Mouse (Mus musculus) midbrain, embryonic 14.5 days (tissue): ENCODE data around the gene Plscr1. TPM values are rescaled to one million over a fixed set of nuclear protein-coding genes. Genes with fewer than 3 reads are reported as not detected.
A peak's percentile ranks its signal among the peaks of the same experiment; 100 is the strongest.

Experiments
- ATAC-seq: fragments of 200-750 bp; cut with Nextera tagmentation; 2 replicates; pipeline ENCODE4 v1.8.0; 2017; ENCODE audit warnings: moderate number of reproducible peaks, moderate library complexity; ENCODE audit not compliant: low FRiP score, low TSS enrichment
- DNase-seq: peaks from one replicate; pipeline ENCODE4 v3.0.0-alpha.2; 2015
- H3K27ac ChIP-seq: fragments of 300-500 bp; sonication (generic); replicated peaks from 2 replicates; pipeline ENCODE4 v1.5.1; 2014; ENCODE audit warnings: mild to moderate bottlenecking, low read depth, low read length, moderate library complexity
- H3K27me3 ChIP-seq: fragments of 300-500 bp; sonication (generic); 2 replicates; pipeline ENCODE4 v1.6.1; 2014; ENCODE audit warnings: low read length, control low read depth, mixed read lengths; ENCODE audit not compliant: control insufficient read depth, insufficient read depth
- H3K36me3 ChIP-seq: fragments of 300-500 bp; sonication (generic); 2 replicates; pipeline ENCODE4 v1.6.1; 2014; ENCODE audit warnings: low read length, control low read depth; ENCODE audit not compliant: control insufficient read depth, insufficient read depth
- H3K4me1 ChIP-seq: fragments of 300-500 bp; sonication (generic); 2 replicates; pipeline ENCODE4 v1.6.1; 2014; ENCODE audit warnings: mild to moderate bottlenecking, antibody characterized with exemption, low read length, control low read depth; ENCODE audit not compliant: control insufficient read depth, insufficient read depth
- H3K4me2 ChIP-seq: fragments of 300-500 bp; sonication (generic); 2 replicates; pipeline ENCODE4 v1.6.1; 2014; ENCODE audit warnings: mild to moderate bottlenecking, low read length, moderate library complexity
- H3K4me3 ChIP-seq: fragments of 300-500 bp; sonication (generic); replicated peaks from 2 replicates; pipeline ENCODE4 v1.5.1; 2014; ENCODE audit warnings: low read depth, low read length
- H3K9ac ChIP-seq: fragments of 300-500 bp; sonication (generic); replicated peaks from 2 replicates; pipeline ENCODE4 v1.6.1; 2014; ENCODE audit warnings: mild to moderate bottlenecking, low read length, moderate library complexity
- H3K9me3 ChIP-seq: fragments of 300-500 bp; sonication (generic); 2 replicates; pipeline ENCODE4 v1.6.1; 2016; ENCODE audit warnings: low read length, control low read depth, mixed read lengths; ENCODE audit not compliant: control insufficient read depth
- WGBS: fragments of 180-500 bp; shearing (Covaris S2); extraction: QIAGEN DNeasy Blood & Tissue Kit; methylation state at CpG from one replicate; pipeline ENCODE4 v1.1.7; 2014; 5-methylcytosine and 5-hydroxymethylcytosine counted together
- polyA plus RNA-seq: library from polyadenylated mRNA; unstranded; fragments of >200 nt; fragmentation: Nextera tagmentation; extraction: Ambion mirVana; gene quantifications from 2 replicates; pipeline ENCODE4 v1.2.1, GENCODE M21; 2014

Gene Plscr1
- polyA plus RNA-seq, 1 experiment from 2014 or later = 10.0 TPM

- Histone ChIP-seq H3K9me3 (no peaks in the 10 kb centered on the region), H3K27me3 (no peaks in the 10 kb centered on the region), H3K4me2 (no peak overlapping the region), H3K36me3 (no peaks in the 10 kb centered on the region), H3K4me1 (no peaks in the 10 kb centered on the region), H3K4me3 (no peak overlapping the region), H3K9ac (no peak overlapping the region), H3K27ac (no peak overlapping the region)
- DNase-seq (peak; percentile 40), ATAC-seq (0 out of 2 replicates have a peak, but pooled peaks have one; percentile 17)
- 43% methylated on average over 7 of the region's 7 CpGs for WGBS
Observed at GRCm38 (mm10) chr9:92282563-92283171, 33.1 kb downstream of the Plscr1 start.

GRCm38 (mm10) chr9:92289675-92290074, 40.1 kb downstream of the Plscr1 start:
- Histone ChIP-seq H3K36me3 (no peaks in the 10 kb centered on the region), H3K9me3 (no peaks in the 10 kb centered on the region), H3K4me1 (no peaks in the 10 kb centered on the region), H3K27me3 (no peaks in the 10 kb centered on the region), H3K27ac (no peak overlapping the region), H3K4me2 (no peak overlapping the region), H3K4me3 (no peak overlapping the region), H3K9ac (no peak overlapping the region)
- no peak for DNase-seq
- no peak for ATAC-seq
- 87% methylated on average over 3 of the region's 3 CpGs for WGBS

GRCm38 (mm10) chr9:92292169-92292568, 42.6 kb downstream of the Plscr1 start:
- no peak overlapping the region for H3K27ac ChIP-seq
- no peak for ATAC-seq
- H3K4me2 ChIP-seq = no peak overlapping the region
- no peak for DNase-seq
- H3K4me3 ChIP-seq = no peak overlapping the region
- no peak overlapping the region for H3K9ac ChIP-seq
- H3K36me3 ChIP-seq = no peaks in the 10 kb centered on the region
- 55% methylated on average over 2 of the region's 2 CpGs for WGBS
- no peaks in the 10 kb centered on the region for H3K4me1 ChIP-seq
- no peaks in the 10 kb centered on the region for H3K27me3 ChIP-seq
- no peaks in the 10 kb centered on the region for H3K9me3 ChIP-seq

- Histone ChIP-seq H3K36me3 (no peaks in the 10 kb centered on the region), H3K4me3 (no peak overlapping the region), H3K4me2 (no peak overlapping the region), H3K27me3 (no peaks in the 10 kb centered on the region), H3K9ac (no peak overlapping the region), H3K27ac (no peak overlapping the region), H3K4me1 (no peaks in the 10 kb centered on the region), H3K9me3 (no peaks in the 10 kb centered on the region)
- DNase-seq = no peak
- ATAC-seq = no peak
- whole genome bisulfite sequencing = 83% methylated on average over 3 of the region's 3 CpGs
Observed at GRCm38 (mm10) chr9:92292922-92293321, 43.4 kb downstream of the Plscr1 start.

GRCm38 (mm10) chr9:92293560-92294548, 44.3 kb downstream of the Plscr1 start:
- H3K4me3 ChIP-seq = no peak overlapping the region
- no peaks in the 10 kb centered on the region for H3K4me1 ChIP-seq
- H3K4me2 ChIP-seq = no peak overlapping the region
- 87% methylated on average over 2 of the region's 2 CpGs for WGBS
- no peaks in the 10 kb centered on the region for H3K27me3 ChIP-seq
- H3K36me3 ChIP-seq = no peaks in the 10 kb centered on the region
- ATAC-seq (no peak), DNase-seq (no peak)
- H3K27ac ChIP-seq = no peak overlapping the region
- no peak overlapping the region for H3K9ac ChIP-seq
- no peaks in the 10 kb centered on the region for H3K9me3 ChIP-seq

- H3K4me1 ChIP-seq = no peaks in the 10 kb centered on the region
- H3K9me3 ChIP-seq = no peaks in the 10 kb centered on the region
- H3K27ac ChIP-seq = no peak overlapping the region
- ATAC-seq (no peak), DNase-seq (no peak)
- H3K4me3 ChIP-seq = no peak overlapping the region
- H3K9ac ChIP-seq = no peak overlapping the region
- no peak overlapping the region for H3K4me2 ChIP-seq
- H3K27me3 ChIP-seq = no peaks in the 10 kb centered on the region
- no peaks in the 10 kb centered on the region for H3K36me3 ChIP-seq
- WGBS = 69% methylated on average over 1 of the region's 1 CpGs
Observed at GRCm38 (mm10) chr9:92298288-92298687, 48.7 kb downstream of the Plscr1 start.

- Histone ChIP-seq H3K36me3 (no peaks in the 10 kb centered on the region), H3K27ac (no peak overlapping the region), H3K4me1 (no peaks in the 10 kb centered on the region), H3K9me3 (no peaks in the 10 kb centered on the region), H3K4me2 (no peak overlapping the region), H3K9ac (no peak overlapping the region), H3K4me3 (no peak overlapping the region), H3K27me3 (no peaks in the 10 kb centered on the region)
- no peak for ATAC-seq
- no peak for DNase-seq
- 72% methylated on average over 3 of the region's 3 CpGs for WGBS
Observed at GRCm38 (mm10) chr9:92301213-92301612, 51.7 kb downstream of the Plscr1 start.

GRCm38 (mm10) chr9:92305075-92305474, 55.5 kb downstream of the Plscr1 start:
- no peak for DNase-seq
- no peak for ATAC-seq
- no peak overlapping the region for H3K4me2 ChIP-seq
- H3K36me3 ChIP-seq = no peaks in the 10 kb centered on the region
- H3K4me3 ChIP-seq = no peak overlapping the region
- no peak overlapping the region for H3K27ac ChIP-seq
- H3K27me3 ChIP-seq = no peaks in the 10 kb centered on the region
- WGBS = 80% methylated on average over 8 of the region's 8 CpGs
- no peak overlapping the region for H3K9ac ChIP-seq
- H3K9me3 ChIP-seq = no peaks in the 10 kb centered on the region
- no peaks in the 10 kb centered on the region for H3K4me1 ChIP-seq
